Mouse (Mus musculus) left cerebral cortex, postnatal 10 days (tissue): ENCODE measurements around the gene Dchs2. TPM values are rescaled to one million over a fixed set of nuclear protein-coding genes. Genes with fewer than 3 reads are reported as not detected.
A peak's percentile ranks its signal among the peaks of the same experiment; 100 is the strongest.

Source experiments
- DNase-seq, 2 experiments: peaks; one replicate each; pipeline ENCODE4 v3.0.0; 2021 to 2022; ENCODE audit warnings: low spot score in 2 of 2, mixed read lengths in 1 of 2; ENCODE audit errors: extremely low spot score in 1 of 2
- intact Hi-C: fragments of 180-260 bp; cut with DNase I; formaldehyde crosslinking; loops from one replicate; pipeline ENCODE4 v1.15.1; 2025
- total RNA-seq, 2 experiments: library from RNA; stranded (reverse); gene quantifications; 2 replicates each; pipeline ENCODE4 v1.2.3; 2021

Dchs2 gene
- total RNA-seq, 2 experiments from 2014 or later, result 4.2 to 5.1 TPM

DNA sequence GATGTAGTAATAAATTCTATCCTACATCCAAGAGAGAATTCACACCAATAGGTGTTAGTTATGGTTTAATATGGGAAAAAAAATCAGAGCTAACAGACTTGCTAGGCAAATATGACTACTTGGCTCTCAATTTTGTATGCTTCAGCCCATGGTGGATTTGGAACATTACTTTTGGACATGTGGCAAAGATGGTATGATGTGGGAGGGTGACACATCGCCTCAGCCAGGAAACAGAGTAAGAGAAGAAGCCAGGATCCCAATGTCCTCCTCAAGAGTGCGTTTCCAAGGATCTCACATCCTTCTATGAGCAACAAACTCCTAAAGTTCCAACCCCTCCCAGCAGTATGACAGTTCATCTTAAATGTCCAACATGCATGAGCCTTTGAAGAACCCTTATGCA is 92.4 kb downstream of the Dchs2 start:
- intact Hi-C loops, result loop anchor here (5.0 kb wide), 1 partner anchor 108 kb away; no protein-coding TSS in a partner anchor
- DNase-seq, result no peak

DNA sequence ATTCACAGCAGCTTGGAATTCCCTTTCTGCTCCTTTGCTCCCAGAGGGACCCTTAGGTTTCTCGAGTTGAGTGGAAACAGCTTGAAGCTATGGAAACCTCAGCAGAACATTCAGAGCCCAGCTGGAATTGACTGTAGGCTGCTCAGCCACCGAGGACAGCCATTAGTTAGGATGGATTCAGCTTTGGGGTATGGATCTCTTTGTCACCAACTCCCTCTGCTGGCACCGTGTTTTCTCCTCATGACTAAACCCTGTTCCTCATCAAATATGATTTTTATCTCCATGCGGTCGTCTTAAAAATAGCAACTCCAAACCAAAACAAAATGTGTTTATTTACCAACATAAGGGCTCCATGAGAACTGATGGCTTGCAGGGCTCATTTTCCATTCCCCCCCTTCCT is 94.4 kb downstream of the Dchs2 start:
- DNase-seq, result peak; percentile 26 to 31
- intact Hi-C loops, result loop anchor here (5.0 kb wide), 1 partner anchor 110 kb away; no protein-coding TSS in a partner anchor

DNA sequence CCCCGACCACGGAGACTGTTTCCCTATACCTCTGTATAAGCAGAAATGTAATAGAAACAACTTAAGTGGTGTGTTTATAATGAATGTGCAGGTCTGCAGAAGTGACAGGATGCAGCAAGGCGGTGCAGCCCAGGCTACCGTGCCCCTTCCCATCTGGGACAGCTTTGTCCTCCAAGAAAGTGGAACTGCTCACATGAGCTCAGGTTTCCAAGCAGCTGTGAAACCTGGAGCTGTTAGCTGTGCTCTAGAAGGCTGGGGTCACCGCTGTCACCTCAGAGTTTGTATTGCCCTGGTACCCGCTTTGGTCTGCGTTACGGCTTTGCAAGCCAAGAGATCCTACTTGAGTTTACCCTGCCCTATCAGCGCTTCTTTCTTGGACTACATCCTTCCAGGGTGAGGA is 100.6 kb downstream of the Dchs2 start:
- DNase-seq, result no peak
- intact Hi-C loops, result no loop called here

DNA sequence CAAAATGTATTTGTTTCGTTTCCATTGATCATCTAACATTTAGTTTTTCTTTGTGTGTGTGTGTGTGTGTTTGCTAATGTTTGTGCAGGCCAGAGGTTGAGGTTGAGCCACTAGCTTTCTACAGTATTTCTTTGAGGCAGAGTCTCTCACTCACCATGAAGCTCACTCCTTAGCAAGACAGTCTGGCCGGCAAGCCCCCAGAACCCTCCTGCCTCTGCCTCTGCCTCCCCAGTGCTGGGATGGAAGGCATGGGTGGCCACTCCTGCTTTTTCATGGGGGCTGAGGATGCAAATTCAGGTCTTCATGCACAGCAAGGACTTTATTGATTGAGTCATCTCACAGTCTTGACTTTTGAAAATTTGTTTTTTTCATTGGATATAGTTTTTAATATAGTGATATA is 102.6 kb downstream of the Dchs2 start:
- no peak for DNase-seq
- intact Hi-C loops, result no loop called here

DNA sequence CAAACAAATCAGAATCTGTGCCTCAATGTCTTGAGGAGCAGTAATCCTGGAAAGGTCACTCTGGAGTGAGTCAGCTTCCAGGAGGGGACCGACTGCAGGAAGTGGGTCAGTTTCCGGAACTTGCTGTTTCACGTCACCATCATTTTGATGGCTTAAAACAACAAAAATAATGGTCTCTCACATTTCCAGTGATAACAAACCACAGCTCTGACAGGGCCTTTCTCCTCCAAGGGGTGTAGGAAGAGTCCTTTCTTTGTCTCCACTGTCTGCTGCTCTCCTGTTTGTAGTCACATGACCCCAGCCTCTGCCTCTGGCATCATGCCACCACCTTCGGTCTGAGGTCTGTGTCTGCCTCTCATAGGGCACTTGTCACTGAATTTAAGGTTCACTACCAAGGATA is 106.7 kb downstream of the Dchs2 start:
- intact Hi-C loops, result no loop called here
- peak in 1 of 2 experiments; percentile 26 for DNase-seq

DNA sequence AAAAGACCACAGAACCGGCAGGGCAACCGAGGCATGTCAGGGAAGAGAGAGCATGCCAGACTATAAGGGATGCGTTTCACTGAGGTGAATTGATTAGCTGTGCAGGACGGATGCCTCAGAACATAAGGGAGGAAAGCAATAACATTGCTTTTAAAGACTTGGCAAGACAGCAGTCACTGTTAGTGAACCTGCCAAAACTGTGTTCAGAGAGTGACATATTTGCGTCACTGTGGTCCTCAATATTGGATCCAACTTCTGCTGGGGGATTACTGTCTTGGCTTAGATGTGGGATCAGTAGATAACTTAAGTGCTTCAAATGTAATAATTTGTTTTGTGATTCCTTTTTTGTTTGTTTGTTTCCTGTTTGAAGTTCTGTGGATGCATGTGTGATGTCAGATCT is 107.3 kb downstream of the Dchs2 start:
- no peak for DNase-seq
- intact Hi-C loops, result no loop called here

DNA sequence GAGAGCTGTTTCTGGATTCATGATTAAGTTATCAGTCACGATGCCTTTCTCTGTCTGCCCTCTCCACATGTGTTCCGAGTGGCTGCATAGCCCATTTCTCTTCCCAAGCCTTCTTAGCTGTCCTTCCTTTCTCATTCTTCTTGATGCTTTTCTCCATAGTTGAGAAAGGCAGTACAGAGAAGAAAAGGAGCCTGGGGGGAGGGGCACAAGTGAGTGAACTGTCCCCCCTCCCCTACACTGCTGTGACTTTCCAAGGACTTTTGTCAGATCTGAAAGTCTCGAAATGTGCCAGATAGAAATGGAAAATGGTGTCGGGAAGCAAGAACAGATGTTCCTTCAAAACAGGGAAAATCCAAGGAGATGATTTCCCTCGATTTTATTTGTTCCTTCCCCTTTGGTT is 118.8 kb downstream of the Dchs2 start:
- peak in 1 of 2 experiments; percentile 28 for DNase-seq

DNA sequence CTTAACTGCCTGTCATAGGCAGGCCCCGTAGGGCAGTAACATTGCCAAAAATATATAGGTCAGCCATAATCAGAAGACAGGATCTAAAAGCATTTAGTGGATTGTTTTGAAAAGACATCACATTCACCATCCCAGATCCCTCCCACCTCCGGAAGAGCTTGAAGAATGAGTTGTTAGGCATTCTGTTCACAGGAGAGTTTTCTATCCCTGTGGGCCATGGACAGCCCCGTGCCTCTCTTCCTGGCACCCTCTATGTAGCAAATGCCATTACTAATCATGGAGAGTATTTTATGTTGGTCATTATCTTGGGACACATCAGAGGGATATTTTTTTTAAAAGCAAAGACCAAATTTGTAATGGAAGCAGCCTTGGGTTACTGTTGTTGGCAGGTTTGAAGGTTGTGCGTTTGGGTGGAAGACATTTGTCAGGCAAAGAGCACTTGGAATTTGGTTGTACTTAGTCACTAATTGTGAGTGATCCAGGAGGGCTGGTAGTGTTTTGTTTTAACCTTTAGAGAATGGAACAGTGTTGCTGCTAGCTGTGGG is 122.3 kb downstream of the Dchs2 start:
- DNase-seq, result no peak
- intact Hi-C loops, result no loop called here

More for the DNA sequence above, 118.8 kb downstream of the Dchs2 start:
- intact Hi-C loops, result no loop called here

DNA sequence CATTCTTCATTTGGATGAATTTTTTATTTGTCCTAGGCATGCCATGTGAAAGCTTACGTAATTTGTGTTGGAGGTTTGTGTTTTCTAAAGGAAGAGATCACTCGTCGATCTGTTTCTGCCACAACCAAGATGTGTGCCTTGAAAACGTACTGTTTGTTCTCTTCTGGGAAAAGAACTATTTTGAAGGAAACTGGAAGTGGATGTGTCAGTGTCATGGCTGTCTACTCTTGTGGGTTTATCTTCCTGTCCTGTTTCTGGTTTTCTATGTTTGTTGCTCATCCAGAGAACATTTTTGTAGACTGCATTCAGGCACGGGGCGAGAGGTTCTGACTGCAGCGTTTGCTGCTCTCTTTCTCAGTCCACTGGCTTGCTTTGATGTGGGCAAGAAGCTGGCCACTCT is 124.2 kb downstream of the Dchs2 start:
- intact Hi-C loops, result no loop called here
- no peak for DNase-seq

DNA sequence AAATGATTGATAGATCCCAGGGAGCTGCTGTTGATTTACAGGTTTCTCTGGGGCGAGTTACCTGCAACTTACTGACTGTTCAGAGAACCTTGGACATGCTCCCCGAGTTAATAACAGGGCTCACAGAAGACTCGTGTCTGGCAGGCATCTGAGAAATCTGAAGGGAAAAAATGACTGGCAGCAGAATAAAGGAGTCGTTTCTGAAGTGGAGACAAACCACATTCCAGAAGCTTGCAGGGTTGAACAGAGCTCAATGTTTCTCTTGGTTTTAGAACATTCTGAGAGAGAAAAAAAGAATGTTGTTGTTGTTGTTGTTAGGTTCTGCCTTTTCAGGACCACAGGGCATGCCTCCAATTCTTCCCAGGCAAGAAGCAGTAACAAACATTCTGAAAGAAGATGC is 131.7 kb downstream of the Dchs2 start:
- intact Hi-C loops, result no loop called here
- no peak for DNase-seq

DNA sequence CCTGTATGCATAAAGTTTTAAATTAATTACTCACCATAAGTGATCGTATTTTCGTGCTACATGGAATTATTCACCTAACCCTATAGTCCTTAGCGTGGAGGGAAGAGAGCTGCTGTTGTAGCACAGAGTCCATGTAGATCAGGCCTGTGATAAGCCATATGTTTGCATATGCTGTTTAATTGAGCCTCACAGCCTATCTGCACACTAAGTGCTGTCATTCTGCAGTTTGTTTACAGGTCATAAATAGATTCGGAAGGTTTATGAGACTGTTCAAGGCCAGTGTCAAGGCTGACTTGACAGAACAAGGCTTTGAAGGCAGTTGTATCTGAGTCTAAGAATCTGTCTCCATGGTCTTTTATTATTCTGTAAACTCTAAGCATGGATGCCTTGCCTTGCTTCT is 138.3 kb downstream of the Dchs2 start:
- DNase-seq, result no peak
- intact Hi-C loops, result no loop called here

DNA sequence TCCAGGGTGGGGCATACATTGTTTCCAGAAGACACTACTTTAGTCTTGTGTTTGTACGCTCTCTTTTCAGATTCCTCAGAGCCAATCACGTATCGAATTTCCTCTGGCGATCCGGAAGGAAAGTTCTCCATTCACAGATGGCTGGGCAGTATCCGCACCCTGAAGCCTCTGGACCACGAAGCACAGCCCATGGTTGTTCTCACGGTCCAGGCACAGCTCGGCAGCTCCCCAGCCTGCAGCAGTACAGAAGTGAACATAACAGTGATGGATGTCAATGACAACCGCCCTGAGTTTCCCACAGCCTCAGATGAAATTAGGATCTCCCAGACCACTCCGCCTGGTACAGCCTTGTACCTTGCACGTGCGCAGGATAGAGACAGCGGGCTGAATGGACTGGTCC is 142.5 kb downstream of the Dchs2 start:
- intact Hi-C loops, result loop anchor here (5.0 kb wide), 1 partner anchor 273 kb away; no protein-coding TSS in a partner anchor

DNA sequence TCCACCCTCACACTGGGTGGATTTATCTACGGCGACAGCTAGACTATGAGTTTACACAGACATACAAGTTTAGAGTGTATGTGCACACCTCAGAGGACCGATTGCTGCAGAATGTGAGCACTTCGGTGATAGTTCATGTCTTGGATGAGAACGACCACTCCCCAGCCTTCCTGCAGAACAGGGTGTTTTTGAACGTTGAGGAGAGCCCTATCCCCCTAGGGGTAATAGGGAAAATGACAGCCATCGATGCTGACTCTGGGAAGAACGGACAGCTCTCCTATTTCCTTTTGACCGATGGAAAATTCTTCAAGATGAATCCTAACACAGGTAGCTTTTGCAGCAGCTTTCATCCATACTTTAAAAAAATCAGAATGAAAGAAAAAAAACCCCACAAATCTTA is 143.2 kb downstream of the Dchs2 start:
- intact Hi-C loops, result loop anchor here (5.0 kb wide), 1 partner anchor 274 kb away; no protein-coding TSS in a partner anchor
- DNase-seq, result no peak

More for the DNA sequence above, 142.5 kb downstream of the Dchs2 start:
- no peak for DNase-seq

DNA sequence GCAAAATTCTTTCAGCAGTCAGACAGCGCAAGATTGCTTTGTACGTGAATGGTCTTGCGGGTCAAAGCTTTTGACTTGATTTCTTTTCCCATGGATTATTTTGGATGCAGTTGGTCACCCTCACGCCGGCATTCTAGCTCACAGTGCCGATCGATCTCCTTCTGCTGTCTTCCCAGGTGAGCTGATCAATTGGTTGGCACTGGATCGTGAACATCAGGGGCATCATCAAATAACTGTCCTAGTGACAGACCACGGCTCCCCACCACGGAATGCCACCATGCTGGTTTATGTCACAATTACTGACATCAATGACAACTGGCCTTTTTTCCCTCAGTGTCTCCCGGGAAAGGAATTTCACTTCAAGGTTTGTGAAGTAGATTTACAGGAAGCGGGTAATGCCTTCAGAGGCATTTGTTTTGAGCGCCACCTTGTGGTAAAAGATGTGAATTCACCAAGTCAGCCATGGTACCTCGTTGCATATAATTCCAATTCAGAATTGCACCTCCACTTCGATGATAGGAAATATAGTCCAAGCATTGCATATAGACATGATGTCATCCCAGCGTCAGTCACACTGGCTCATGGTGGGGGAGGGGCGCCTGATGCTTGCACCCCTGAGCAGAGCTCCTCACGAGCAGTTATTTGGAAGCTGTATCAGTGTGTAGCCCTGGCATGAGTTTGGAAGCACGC is 146.0 kb downstream of the Dchs2 start:
- peak; percentile 57 to 72 for DNase-seq
- intact Hi-C loops, result loop anchor here (2.0 to 5.0 kb wide), 2 partner anchors 163 to 276 kb away; no protein-coding TSS in a partner anchor

DNA sequence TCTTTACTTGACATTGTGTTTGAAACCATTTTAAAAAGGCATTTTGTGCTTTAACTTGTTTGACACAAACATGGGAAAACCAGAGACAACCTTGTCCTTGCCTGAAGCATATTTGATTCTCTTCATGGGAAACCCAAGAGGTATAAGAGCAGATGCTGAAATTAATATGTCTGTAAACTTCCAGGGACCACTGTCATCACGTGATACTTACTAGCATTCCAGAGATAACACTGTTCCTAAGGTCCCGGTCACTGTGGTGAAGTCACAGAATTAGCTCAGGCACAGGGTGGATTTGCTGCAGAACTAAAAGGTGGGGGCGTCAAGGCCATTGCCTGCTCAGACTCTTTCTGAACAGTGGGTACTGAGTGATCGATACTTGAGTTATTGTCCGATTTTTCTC is 148.0 kb downstream of the Dchs2 start:
- intact Hi-C loops, result no loop called here
- DNase-seq, result no peak

DNA sequence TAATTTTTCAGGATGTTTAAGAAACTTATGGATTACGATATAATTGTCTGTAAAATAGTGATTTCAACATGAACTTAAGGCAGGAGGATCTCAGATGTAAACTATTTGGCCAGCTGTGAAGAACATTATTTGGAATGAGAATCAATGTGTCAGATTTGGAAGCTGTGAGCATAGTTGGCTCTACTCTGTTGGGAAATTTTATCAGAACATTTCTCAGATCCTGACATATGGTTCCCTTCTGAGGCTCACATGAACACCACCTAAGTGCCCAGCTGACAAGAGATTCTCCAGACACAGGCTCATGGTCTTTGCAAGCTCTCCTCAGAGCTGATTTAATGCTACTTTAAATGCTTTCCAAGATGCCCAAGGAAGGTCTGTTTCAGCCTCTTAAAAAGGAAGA is 156.1 kb downstream of the Dchs2 start:
- DNase-seq, result no peak
- intact Hi-C loops, result loop anchor here (10.0 kb wide), 1 partner anchor 611 kb away; no protein-coding TSS in a partner anchor

DNA sequence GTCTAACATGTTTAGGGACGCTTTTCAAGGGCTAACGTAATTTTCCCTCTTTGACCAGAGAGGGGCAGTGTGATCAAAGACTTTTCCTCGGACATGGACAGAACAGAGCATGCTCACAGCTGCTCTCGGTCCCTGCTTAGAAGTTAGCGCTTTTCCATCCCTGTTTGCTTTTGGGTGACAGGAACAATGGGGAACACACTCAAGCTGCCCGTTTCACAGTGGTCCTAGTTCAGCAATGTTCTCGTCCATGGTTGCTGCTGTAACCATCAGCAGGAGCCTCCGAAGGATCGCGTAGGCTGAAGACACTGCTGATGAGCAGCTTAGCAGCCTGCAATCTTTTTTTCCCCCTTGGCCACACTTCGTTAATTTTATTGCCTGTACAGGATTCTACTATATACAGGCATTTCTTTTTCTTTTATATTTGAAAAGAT is 159.2 kb downstream of the Dchs2 start:
- peak; percentile 28 to 60 for DNase-seq
- intact Hi-C loops, result loop anchor here (5.0 to 10.0 kb wide), 2 partner anchors 475 to 608 kb away; no protein-coding TSS in a partner anchor

DNA sequence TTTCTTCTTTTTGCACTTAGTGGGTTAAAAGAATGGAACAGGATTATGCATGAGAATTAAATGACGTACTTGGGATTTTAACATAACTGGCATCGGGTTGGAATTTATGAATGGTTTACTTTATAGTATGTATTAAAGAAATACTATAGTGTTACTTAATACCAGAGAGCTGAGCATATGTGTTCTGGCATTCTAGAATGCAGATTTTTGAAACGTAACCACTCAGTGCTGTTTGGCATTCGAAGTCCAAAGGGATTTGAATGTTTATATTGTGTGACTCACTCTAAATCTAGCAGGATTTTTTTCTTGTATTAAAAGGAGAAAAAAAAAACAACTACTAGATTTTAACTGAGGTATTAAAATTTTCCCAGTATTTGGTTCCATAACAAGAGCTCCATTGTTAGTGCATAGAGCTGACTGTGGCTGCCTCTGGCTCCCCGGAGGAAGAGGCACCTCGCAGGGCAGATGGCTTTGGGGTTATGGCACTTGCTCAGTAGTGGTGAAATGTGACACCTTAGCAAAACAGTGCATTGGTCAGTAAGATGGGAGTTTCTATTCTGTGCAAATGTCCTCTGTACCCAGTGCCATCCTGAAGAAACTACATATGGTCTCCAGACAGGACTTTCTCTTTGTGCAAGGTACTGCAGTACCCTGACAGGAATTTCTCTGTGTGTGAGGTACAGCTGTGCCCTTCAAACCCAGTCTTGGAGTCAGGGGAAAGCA is 160.5 kb downstream of the Dchs2 start:
- DNase-seq, result no peak
- intact Hi-C loops, result loop anchor here (5.0 to 10.0 kb wide), 2 partner anchors 474 to 607 kb away; no protein-coding TSS in a partner anchor

DNA sequence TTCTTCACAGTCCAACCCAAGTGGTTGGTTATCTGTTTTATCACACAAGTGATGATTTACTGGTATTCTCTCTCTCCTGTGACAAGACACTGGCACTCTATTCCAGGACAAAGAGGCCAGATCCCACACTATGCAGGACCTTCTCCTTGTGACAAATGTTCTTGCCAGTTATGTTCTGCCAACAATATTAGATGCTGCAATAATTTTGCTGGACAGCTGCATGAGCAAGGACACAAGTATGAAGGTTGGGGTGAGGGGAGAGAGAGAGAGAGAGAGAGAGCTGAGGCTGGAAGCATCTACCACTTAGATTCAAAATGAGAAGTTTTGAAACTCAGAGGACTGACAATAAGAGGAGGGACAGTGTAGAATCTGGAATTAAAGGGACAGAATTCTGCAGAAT is 162.7 kb downstream of the Dchs2 start:
- no peak for DNase-seq
- intact Hi-C loops, result no loop called here

DNA sequence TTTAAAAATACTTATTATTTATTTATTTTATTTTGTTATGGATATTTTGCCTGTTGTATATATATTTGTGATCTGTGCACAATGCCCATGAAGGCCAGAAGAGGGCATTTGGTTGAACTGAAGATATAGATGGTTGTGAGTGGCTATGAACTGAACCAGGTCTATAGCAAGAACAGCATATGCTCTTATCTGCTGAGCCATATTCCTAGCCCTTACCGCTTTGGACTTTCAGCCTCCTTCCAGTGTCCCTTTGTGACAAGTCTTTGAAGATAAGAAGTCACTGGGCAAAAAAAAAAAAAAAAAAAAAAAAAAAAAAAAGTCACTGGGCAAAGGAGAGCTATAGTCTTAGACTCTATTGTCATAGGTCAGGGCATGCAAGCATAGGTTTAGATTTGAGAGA is 163.2 kb downstream of the Dchs2 start:
- no peak for DNase-seq
- intact Hi-C loops, result no loop called here
